Mouse (Mus musculus) right cerebral cortex, adult 18-20 months (tissue): ENCODE measurements around the gene Sqstm1.

Experiments
- DNase-seq: peaks from one replicate; pipeline ENCODE4 v3.0.0; 2022; ENCODE audit warnings: mixed read lengths

The Sqstm1 gene

DNA sequence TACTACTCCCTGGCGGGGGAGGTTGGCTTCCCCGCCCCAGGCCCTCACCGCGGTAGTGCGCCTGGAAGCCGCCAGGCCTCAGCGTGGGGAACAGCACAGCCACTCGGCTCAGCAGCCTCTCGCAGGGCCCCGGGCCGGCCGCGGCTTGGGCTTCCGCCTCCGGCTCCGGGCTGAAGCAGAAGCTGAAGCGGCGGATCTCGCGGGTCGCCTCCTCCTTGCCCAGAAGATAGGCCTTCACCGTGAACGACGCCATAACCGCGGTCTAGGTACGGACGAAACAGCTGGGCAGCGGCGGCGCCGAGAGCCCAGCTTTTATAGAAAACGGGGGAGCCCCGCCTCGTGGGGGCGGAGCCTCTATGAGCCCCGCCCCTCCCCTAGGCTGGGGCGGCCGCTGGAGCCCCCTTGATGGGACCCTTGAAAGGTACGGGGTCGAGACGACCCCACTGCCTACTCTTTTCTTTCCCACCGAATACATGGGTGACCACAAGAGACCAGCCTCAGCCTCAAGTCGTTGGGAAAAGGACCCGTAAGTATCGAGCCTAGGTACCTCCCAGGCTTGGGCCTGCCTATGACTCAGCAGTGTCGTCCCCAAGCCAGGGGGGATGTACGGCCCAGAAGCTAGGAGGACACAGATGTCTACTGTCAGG lies at the start of gene Sqstm1, which contains the start of gene Mgat4b:
TSS of gene Sqstm1 (minus strand) at position 323 of the 647 bp plus-strand sequence.
TSS of gene Mgat4b (plus strand) at position 386 of the 647 bp plus-strand sequence.
- DNase-seq: peak; percentile 81

DNA sequence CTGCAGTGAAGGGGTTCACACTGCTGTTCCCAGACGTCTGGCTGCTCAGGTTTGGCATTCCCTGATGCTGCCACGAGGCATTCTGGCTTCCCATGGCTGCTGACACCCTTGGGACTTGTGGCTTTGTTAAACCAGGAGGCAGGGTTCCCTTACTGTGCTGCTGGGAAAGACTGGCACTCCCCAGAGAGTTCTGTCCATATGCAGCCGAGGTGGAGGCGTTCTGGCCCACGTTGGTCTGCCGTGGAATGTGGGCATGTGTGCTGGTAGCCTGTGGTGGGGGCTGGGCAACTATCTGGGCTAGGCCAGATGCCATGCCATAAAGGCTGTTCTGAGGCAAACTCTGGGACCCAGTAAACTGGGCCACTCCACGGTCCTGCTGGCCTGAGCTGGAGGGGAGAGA lies 47.7 kb upstream of the Sqstm1 start:
- DNase-seq: peak; percentile 80

- DNase-seq: no peak
These were observed 46.0 kb upstream of the Sqstm1 start for GRCm38 (mm10) chr11:50256615-50257014.

GRCm38 (mm10) chr11:50254010-50254580 lies 43.5 kb upstream of the Sqstm1 start:
- DNase-seq: peak; percentile 93

- DNase-seq: no peak
These were observed 42.8 kb upstream of the Sqstm1 start for GRCm38 (mm10) chr11:50253393-50253792.

DNA sequence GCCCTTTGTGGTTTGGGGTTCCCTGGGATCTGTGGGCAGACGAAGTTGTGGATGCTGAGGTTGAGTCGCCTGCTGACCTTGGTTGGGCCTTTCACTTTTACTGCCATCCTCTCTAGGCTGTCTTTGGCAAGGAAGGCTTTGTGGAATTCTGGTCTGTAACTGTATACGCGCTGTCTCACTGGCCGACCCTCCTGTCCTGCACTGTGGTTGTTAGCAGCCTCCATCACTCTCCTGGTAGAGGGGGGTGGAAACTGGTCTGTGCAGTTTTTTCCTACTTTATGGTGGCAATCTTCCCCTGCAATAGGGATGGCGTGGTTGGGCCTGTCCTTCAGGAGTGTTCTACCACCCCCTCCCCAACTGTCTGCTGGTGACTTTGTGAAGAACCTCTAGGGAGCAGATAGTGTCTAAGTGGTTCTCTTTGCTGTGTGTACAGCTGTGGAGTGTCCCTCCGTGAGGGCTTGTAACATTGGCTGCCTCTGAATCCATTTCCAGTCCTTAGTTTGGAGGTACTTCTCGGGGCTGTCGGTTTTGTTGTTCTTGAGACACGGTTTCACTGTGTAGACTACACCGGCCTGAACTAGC lies 42.1 kb upstream of the Sqstm1 start:
- no peak for DNase-seq

DNA sequence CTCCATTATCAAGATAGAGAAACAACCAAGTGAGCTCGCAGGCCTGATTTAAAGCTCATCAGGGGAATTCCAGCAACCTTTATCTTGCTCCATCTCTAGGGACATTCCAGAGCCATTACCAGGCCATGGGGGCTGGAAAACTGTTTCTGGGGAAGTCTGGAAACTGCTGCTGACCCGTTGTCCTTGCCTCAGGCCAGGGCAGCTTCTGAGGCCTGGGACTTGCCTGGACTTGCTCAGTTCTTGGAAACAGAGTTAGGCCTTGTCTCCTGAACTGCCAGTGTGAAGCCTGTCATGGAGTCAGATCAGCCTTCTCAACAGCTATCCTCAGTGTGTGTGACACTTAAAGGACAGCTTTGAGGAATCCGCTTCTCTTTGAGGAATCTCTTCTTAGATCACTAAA lies 41.5 kb upstream of the Sqstm1 start:
- DNase-seq: no peak

DNA sequence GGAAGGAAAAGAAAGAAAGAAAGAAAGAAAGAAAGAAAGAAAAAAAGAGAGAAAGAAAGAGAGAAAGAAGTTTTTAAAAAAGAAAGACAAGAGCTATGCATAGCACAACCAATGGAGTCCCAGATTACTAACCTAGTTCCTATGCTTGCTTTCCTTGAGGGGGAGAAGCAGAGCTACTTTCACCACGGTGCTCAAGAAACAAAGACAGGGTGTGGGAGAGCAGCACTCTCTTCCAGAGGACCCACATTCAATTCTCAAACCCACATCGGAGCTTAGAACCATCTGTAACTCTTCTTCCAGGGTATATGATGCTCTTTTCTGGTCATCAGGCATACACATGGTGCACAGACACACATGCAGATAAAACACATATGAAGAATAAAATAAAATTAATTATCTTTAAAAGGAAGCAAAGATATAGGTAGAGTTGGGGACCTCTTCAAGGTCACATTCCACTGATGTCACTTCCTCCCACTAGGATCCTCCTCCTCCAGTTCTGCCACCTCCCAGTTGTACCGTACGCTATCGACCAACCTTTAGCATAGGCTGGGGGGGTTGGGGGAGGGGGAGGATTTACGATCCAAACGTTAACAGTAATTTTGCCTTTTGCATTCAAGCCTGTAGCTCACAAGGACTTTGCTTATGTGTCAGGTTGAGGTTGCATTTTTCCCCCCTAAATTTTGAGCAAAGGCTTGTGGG lies 38.0 kb upstream of the Sqstm1 start:
- DNase-seq: no peak

- DNase-seq: no peak
These were observed 34.6 kb upstream of the Sqstm1 start for GRCm38 (mm10) chr11:50245269-50245668.

- no peak for DNase-seq
These were observed 33.3 kb upstream of the Sqstm1 start for GRCm38 (mm10) chr11:50243926-50244325.

GRCm38 (mm10) chr11:50240235-50240911 lies 29.7 kb upstream of the Sqstm1 start:
- DNase-seq: no peak

- DNase-seq: no peak
These were observed 28.5 kb upstream of the Sqstm1 start for GRCm38 (mm10) chr11:50238821-50239791.

GRCm38 (mm10) chr11:50238324-50238723 lies 27.7 kb upstream of the Sqstm1 start, which contains the start of gene Ltc4s:
Ltc4s (minus strand) TSS chr11:50238616.
- no peak for DNase-seq

DNA sequence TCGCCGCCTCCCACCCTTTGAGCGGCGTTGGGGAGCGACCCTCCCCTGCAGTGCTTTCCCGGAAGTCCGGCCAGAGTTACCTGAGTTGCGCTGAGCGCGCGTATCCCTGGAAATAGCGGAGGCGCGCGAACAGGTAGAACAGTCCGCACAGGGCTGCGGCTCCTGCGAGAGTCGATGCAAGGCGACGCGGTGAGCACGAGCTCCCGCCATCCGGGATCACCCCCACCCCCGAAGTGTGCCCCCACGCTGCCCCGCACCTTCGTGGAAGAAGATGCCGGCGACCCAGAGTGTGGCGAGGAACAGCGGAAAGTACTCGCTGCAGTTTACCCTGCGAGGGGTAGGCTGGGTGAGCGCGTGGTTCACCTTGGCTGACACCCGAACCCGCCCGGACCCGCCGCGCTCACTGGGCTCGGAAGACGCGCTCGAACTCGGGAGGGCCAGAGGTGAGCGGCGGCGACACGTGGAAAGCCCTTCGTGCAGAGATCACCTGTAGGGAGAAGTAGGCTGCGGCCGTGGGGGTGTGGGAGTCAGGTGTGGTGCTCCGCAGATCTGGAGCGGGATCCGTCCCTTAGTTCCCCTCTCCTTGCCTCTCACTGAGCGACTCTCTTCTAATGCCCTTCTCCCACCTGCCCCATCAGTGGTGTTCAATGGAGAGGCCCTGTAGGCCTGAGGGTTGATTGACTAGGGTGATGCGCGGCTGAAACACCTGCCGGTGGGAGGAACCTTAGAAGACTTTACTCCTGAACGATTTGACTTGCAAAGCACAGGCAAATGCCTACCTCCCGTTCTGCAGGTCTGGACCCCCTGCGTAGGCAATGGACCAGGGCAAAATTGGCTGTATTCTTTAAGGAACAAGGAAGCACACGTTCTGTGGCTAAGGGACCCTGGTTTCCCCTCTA lies 26.6 kb upstream of the Sqstm1 start:
- DNase-seq: no peak

GRCm38 (mm10) chr11:50236540-50236936 lies 25.9 kb upstream of the Sqstm1 start:
- DNase-seq: peak; percentile 83

GRCm38 (mm10) chr11:50234606-50235005 lies 24.0 kb upstream of the Sqstm1 start:
- DNase-seq: no peak

- no peak for DNase-seq
These were observed 23.4 kb upstream of the Sqstm1 start for GRCm38 (mm10) chr11:50233993-50234392.

- peak; percentile 71 for DNase-seq
These were observed 22.4 kb upstream of the Sqstm1 start for GRCm38 (mm10) chr11:50233022-50233421.

DNA sequence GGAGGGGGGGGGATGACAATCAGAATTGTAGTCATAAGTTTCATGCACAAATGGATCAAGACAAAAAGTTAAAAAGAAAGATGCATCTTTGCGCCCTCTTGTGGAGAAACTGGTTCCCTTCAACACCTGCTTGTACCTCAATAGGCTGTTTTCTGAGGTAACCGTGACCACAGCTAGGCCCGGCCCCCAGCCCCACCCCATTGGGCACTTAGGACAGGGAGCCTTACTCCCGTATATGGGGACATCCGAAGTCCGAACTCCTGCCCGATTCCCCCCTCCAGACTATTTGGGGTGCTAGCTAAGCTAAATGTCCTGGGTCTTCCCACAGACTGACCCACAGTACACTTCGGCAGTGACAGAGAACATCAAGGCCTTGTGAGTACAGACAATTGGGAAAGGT lies 20.8 kb upstream of the Sqstm1 start:
- peak; percentile 71 for DNase-seq

- DNase-seq: no peak
These were observed 20.1 kb upstream of the Sqstm1 start for GRCm38 (mm10) chr11:50230481-50231304.
